Mouse (Mus musculus): ENCODE results near the gene Tle2.

DNA sequence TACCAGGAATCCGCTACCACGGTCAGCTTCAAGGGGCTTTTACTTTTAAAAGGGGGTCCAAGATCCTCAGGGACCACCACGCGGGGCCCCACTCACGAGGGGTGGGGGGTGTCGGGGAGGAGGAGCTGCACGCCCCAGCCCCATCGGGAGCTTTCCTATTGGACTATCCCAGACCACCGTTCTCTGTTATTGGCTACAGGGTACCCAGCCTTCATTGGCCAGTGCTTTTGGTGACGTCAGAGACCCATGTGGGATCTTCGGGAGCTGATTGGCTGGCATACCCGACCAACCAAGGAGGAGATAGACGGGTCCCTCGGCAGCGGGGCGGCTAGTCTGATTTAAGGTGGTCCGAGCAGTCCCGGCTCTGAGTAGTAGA is 2.9 kb upstream of the Tle2 start:
- TF ChIP-seq CTCF (IDR thresholded peaks at IDR 0.05; ENCODE audit: low read depth) (no peak), EP300 (IDR thresholded peaks at IDR 0.05; ENCODE audit: low read depth) (no peak)

Data from liver, postnatal 0 days (tissue).